Comparison of ENCODE assay signal across 31 mouse cellular contexts in genomic region chr8:85363406-85363805, GRCm38 (mm10). TPM values are rescaled to one million over a fixed set of nuclear protein-coding genes. Genes with fewer than 3 reads are reported as not detected.
A peak's percentile ranks its signal among the peaks of the same experiment; 100 is the strongest.
DNase-seq lines count a peak whose midpoint lies in the region; ATAC-seq lines count a peak whose summit lies in the region.
"Had no signal": no experiment of that assay in that cellular context is flagged by ENCODE, and none has a peak within 500 bp of the region (broad histone marks: within the 10 kb centered on the region; RNA-seq: fewer than 3 reads in every experiment).

No protein-coding gene starts in this region.

- H3K36me3 ChIP-seq in heart, embryonic 13.5 days = peaks cover 20% of the 10 kb centered on the region
- H3K36me3 ChIP-seq in heart, embryonic 16.5 days (ENCODE audit: control insufficient read depth, insufficient read depth) = peaks cover 6% of the 10 kb centered on the region
- H3K36me3 ChIP-seq in liver, embryonic 16.5 days (ENCODE audit: control insufficient read depth, insufficient read depth) = peaks cover 17% of the 10 kb centered on the region
- H3K36me3 ChIP-seq: embryonic facial prominence, embryonic 13.5 days; forebrain, embryonic 12.5 days; kidney, embryonic 15.5 days; limb, embryonic 13.5 days; midbrain, embryonic 15.5 days; neural tube, embryonic 13.5 days had no signal

- intact Hi-C loops in heart, postnatal 36 days (cut with DNase I) = no loop called here

- peak overlapping the region; percentile 92 for H3K9ac ChIP-seq in heart, embryonic 13.5 days
- peak overlapping the region; percentile 86 for H3K9ac ChIP-seq in heart, embryonic 16.5 days (ENCODE audit: low read length)
- H3K9ac ChIP-seq in liver, embryonic 16.5 days (ENCODE audit: low read depth, low read length) = 0 out of 2 replicates have a peak overlapping the region, but pooled peaks have one; percentile 23
- H3K9ac ChIP-seq: embryonic facial prominence, embryonic 13.5 days; forebrain, embryonic 12.5 days; kidney, embryonic 15.5 days; limb, embryonic 13.5 days; lung, embryonic 14.5 days; midbrain, embryonic 15.5 days; neural tube, embryonic 13.5 days had no signal

- no peaks in the 10 kb centered on the region for H3K27me3 ChIP-seq in heart, embryonic 13.5 days (replicated peaks)
- H3K27me3 ChIP-seq in heart, embryonic 16.5 days (ENCODE audit: control insufficient read depth, insufficient read depth, low read length) = no peaks in the 10 kb centered on the region
- no peaks in the 10 kb centered on the region for H3K27me3 ChIP-seq in liver, embryonic 16.5 days (ENCODE audit: control insufficient read depth, insufficient read depth, low read depth, low read length)
- H3K27me3 ChIP-seq: embryonic facial prominence, embryonic 13.5 days; forebrain, embryonic 12.5 days; kidney, embryonic 15.5 days; limb, embryonic 13.5 days; midbrain, embryonic 15.5 days; neural tube, embryonic 13.5 days had no signal

- H3K4me3 ChIP-seq in heart, embryonic 13.5 days = peak overlapping the region; percentile 67
- peak overlapping the region; percentile 70 for H3K4me3 ChIP-seq in heart, embryonic 16.5 days (ENCODE audit: low read length)
- no peak overlapping the region for H3K4me3 ChIP-seq in liver, embryonic 16.5 days (ENCODE audit: low read depth, low read length)
- H3K4me3 ChIP-seq: embryonic facial prominence, embryonic 13.5 days; erythroblast, embryonic 14.5 days; forebrain, embryonic 12.5 days; kidney, embryonic 15.5 days; limb, embryonic 13.5 days; midbrain, embryonic 15.5 days; myocyte; neural tube, embryonic 13.5 days had no signal

- no peak for DNase-seq in heart, postnatal 36 days
- peak; percentile 59 for DNase-seq in c-Kit-positive CD71-positive TER-119-negative erythroid progenitor cells, embryonic 14.5 days (ENCODE audit: low read depth)
- DNase-seq in spleen, postnatal 36 days (ENCODE audit: low spot score in 2 of 2) = no peak
- DNase-seq in urinary bladder, postnatal 4 days (ENCODE audit: low spot score in 2 of 2) = no peak
- DNase-seq: adrenal gland, adult 8-10 months; cerebellum, adult 8-10 months; cerebellum, postnatal 36 days; embryo, embryonic 11 days; gastrocnemius, postnatal 36 days; kidney, postnatal 4 days; lung, embryonic 14.5 days; retina, postnatal 1 day; thymus, adult 2 months; thymus, postnatal 4 days had no signal

- 28% methylated on average over 6 of the region's 6 CpGs for WGBS in heart, embryonic 13.5 days
- 35% methylated on average over 6 of the region's 6 CpGs for WGBS in heart, embryonic 16.5 days
- WGBS in liver, embryonic 16.5 days (ENCODE audit: insufficient replicate concordance) = 30% methylated on average over 6 of the region's 6 CpGs

- peak overlapping the region; percentile 82 for H3K4me2 ChIP-seq in heart, embryonic 13.5 days
- H3K4me2 ChIP-seq in heart, embryonic 16.5 days (ENCODE audit: low read depth, low read length) = peak overlapping the region; percentile 72
- H3K4me2 ChIP-seq in liver, embryonic 16.5 days (ENCODE audit: low read depth, low read length) = no peak overlapping the region
- H3K4me2 ChIP-seq: embryonic facial prominence, embryonic 13.5 days; forebrain, embryonic 12.5 days; kidney, embryonic 15.5 days; limb, embryonic 13.5 days; lung, embryonic 14.5 days; midbrain, embryonic 15.5 days; neural tube, embryonic 13.5 days had no signal

- no peaks in the 10 kb centered on the region for H3K9me3 ChIP-seq in heart, embryonic 13.5 days
- no peaks in the 10 kb centered on the region for H3K9me3 ChIP-seq in heart, embryonic 16.5 days (replicated peaks; ENCODE audit: control insufficient read depth, low read length)
- no peaks in the 10 kb centered on the region for H3K9me3 ChIP-seq in liver, embryonic 16.5 days (replicated peaks; ENCODE audit: control insufficient read depth, low read length)
- H3K9me3 ChIP-seq: embryonic facial prominence, embryonic 13.5 days; forebrain, embryonic 12.5 days; kidney, embryonic 15.5 days; limb, embryonic 13.5 days; midbrain, embryonic 15.5 days; neural tube, embryonic 13.5 days had no signal

- H3K4me1 ChIP-seq in heart, embryonic 13.5 days = peaks cover 64% of the 10 kb centered on the region
- H3K4me1 ChIP-seq in heart, embryonic 16.5 days (ENCODE audit: control insufficient read depth, insufficient read depth, low read length) = peaks cover 31% of the 10 kb centered on the region
- H3K4me1 ChIP-seq in liver, embryonic 16.5 days (ENCODE audit: control insufficient read depth, low read depth, low read length) = peaks cover 19% of the 10 kb centered on the region
- H3K4me1 ChIP-seq: midbrain, embryonic 15.5 days had no signal

- ATAC-seq in heart, embryonic 13.5 days (ENCODE audit: extremely low read depth, insufficient number of reproducible peaks, low FRiP score, low TSS enrichment) = no peak
- no peak for ATAC-seq in heart, embryonic 16.5 days (replicated peaks; ENCODE audit: extremely low read depth, insufficient read depth, low FRiP score)
- peak; percentile 36; the same call in 1 of the 2 replicates for ATAC-seq in liver, embryonic 16.5 days (ENCODE audit: low read depth)
- ATAC-seq: activated CD4-positive, CD25-positive, alpha-beta regulatory T cell, adult 4 months; hindbrain, postnatal 0 days; intestine, postnatal 0 days; midbrain, embryonic 15.5 days had no signal

- peak overlapping the region; percentile 99 for H3K27ac ChIP-seq in heart, embryonic 13.5 days (replicated peaks)
- H3K27ac ChIP-seq in heart, embryonic 16.5 days (ENCODE audit: low read length) = peak overlapping the region; percentile 98
- H3K27ac ChIP-seq in liver, embryonic 16.5 days (ENCODE audit: low read length) = no peak overlapping the region
- H3K27ac ChIP-seq: embryonic facial prominence, embryonic 13.5 days; forebrain, embryonic 12.5 days; hindbrain, postnatal 0 days; limb, embryonic 13.5 days; midbrain, embryonic 15.5 days; neural tube, embryonic 13.5 days; stomach, postnatal 0 days had no signal

RNA-seq across cellular contexts. Expression of gene Mylk3, which starts 22.7 kb away (rescaled TPM):
- 197 and 216 TPM in 2 replicates for polyA plus RNA-seq in heart, embryonic 13.5 days (2015; fragmentation: Nextera tagmentation; extraction: Ambion mirVana)
- total RNA-seq in heart, postnatal 36 days (2021) = 100 to 1,000 TPM; 418 to 460 TPM
- polyA plus RNA-seq in heart, embryonic 16.5 days (2015; fragmentation: Nextera tagmentation; extraction: Ambion mirVana) = 254 and 278 TPM in 2 replicates
- 66.3 and 66.8 TPM in 2 replicates for polyA plus RNA-seq in liver, embryonic 16.5 days (2015; fragmentation: Nextera tagmentation; extraction: Ambion mirVana)
- polyA plus RNA-seq: activated CD4-positive, CD25-positive, alpha-beta regulatory T cell, adult 4 months; C2C12; small intestine, adult 2 months had no signal

Comparison
In these comparisons a context has a peak if more than half of its experiments do, and no peak if none do; other contexts are left out.
1. H3K9ac ChIP-seq: peak in every context shown above with its lines; median percentile 92 in heart, embryonic 13.5 days; 86 in heart, embryonic 16.5 days; 23 in liver, embryonic 16.5 days.